Mouse (Mus musculus) liver, adult (tissue): ENCODE data around the gene Stx8.

Experiments used
- GATA4 ChIP-seq: IDR thresholded peaks from 2 replicates; pipeline ENCODE4 v1.6.1; 2014; ENCODE audit warnings: mild to moderate bottlenecking, low read length; ENCODE audit not compliant: insufficient replicate concordance

Gene Stx8

GRCm38 (mm10) chr11:68185647-68186046 is 219.7 kb downstream of the Stx8 start:
- no peak for TF ChIP-seq GATA4

- TF ChIP-seq GATA4, result no peak
Observed at GRCm38 (mm10) chr11:68187242-68187641, 221.2 kb downstream of the Stx8 start.

- TF ChIP-seq GATA4, result no peak
Observed at GRCm38 (mm10) chr11:68188695-68189201, 222.8 kb downstream of the Stx8 start.

- TF ChIP-seq GATA4, result no peak
Observed at GRCm38 (mm10) chr11:68190849-68191248, 224.9 kb downstream of the Stx8 start.

- no peak for TF ChIP-seq GATA4
Observed at GRCm38 (mm10) chr11:68195168-68195567, 229.2 kb downstream of the Stx8 start.

GRCm38 (mm10) chr11:68195693-68196176 is 229.7 kb downstream of the Stx8 start:
- TF ChIP-seq GATA4, result no peak

- no peak for TF ChIP-seq GATA4
Observed at GRCm38 (mm10) chr11:68196566-68196965, 230.6 kb downstream of the Stx8 start.

GRCm38 (mm10) chr11:68197471-68197870 is 231.5 kb downstream of the Stx8 start:
- TF ChIP-seq GATA4, result no peak

- TF ChIP-seq GATA4, result no peak
Observed at GRCm38 (mm10) chr11:68198696-68199095, 232.7 kb downstream of the Stx8 start.

- no peak for TF ChIP-seq GATA4
Observed at GRCm38 (mm10) chr11:68199103-68199502, 233.1 kb downstream of the Stx8 start.

GRCm38 (mm10) chr11:68199801-68200423 is 233.9 kb downstream of the Stx8 start:
- no peak for TF ChIP-seq GATA4

GRCm38 (mm10) chr11:68200500-68200899 is 234.5 kb downstream of the Stx8 start:
- no peak for TF ChIP-seq GATA4

- TF ChIP-seq GATA4, result no peak
Observed at GRCm38 (mm10) chr11:68201063-68201462, 235.1 kb downstream of the Stx8 start.

- no peak for TF ChIP-seq GATA4
Observed at GRCm38 (mm10) chr11:68201811-68202459, 235.9 kb downstream of the Stx8 start.

- TF ChIP-seq GATA4, result no peak
Observed at GRCm38 (mm10) chr11:68202561-68202960, 236.6 kb downstream of the Stx8 start.

- no peak for TF ChIP-seq GATA4
Observed at GRCm38 (mm10) chr11:68203658-68204315, 237.8 kb downstream of the Stx8 start.
